Mouse (Mus musculus): ENCODE data around the gene Atrip.

Gene Atrip

GRCm38 (mm10) chr9:109038086-109038895 lies 35.6 kb downstream of the Atrip start, which contains the start of gene Shisa5:
Shisa5 (plus strand) TSS chr9:109038565.
- no peak for DNase-seq (ENCODE audit: low spot score)

GRCm38 (mm10) chr9:109032435-109032834 lies 41.5 kb downstream of the Atrip start:
- DNase-seq (ENCODE audit: low spot score), result no peak

- DNase-seq (ENCODE audit: low spot score), result no peak
These were observed 42.2 kb downstream of the Atrip start for GRCm38 (mm10) chr9:109031686-109032085.

- no peak for DNase-seq (ENCODE audit: low spot score)
These were observed 42.9 kb downstream of the Atrip start for GRCm38 (mm10) chr9:109031001-109031400.

- no peak for DNase-seq (ENCODE audit: low spot score)
These were observed 43.6 kb downstream of the Atrip start for GRCm38 (mm10) chr9:109030312-109030711.

GRCm38 (mm10) chr9:109028919-109029318 lies 45.0 kb downstream of the Atrip start:
- no peak for DNase-seq (ENCODE audit: low spot score)

- no peak for DNase-seq (ENCODE audit: low spot score)
These were observed 45.5 kb downstream of the Atrip start for GRCm38 (mm10) chr9:109028421-109028820.

- DNase-seq (ENCODE audit: low spot score), result no peak
These were observed 46.4 kb downstream of the Atrip start for GRCm38 (mm10) chr9:109027521-109027920.

GRCm38 (mm10) chr9:109022866-109023685 lies 50.8 kb downstream of the Atrip start:
- DNase-seq (ENCODE audit: low spot score), result peak; percentile 32

GRCm38 (mm10) chr9:109021428-109021827 lies 52.5 kb downstream of the Atrip start:
- DNase-seq (ENCODE audit: low spot score), result no peak

GRCm38 (mm10) chr9:109016973-109017604 lies 56.8 kb downstream of the Atrip start:
- no peak for DNase-seq (ENCODE audit: low spot score)

- no peak for DNase-seq (ENCODE audit: low spot score)
These were observed 58.5 kb downstream of the Atrip start for GRCm38 (mm10) chr9:109015397-109015796.

- no peak for DNase-seq (ENCODE audit: low spot score)
These were observed 63.6 kb downstream of the Atrip start for GRCm38 (mm10) chr9:109010316-109010690.

- DNase-seq (ENCODE audit: low spot score), result no peak
These were observed 64.1 kb downstream of the Atrip start for GRCm38 (mm10) chr9:109009636-109010315.

- DNase-seq (ENCODE audit: low spot score), result no peak
These were observed 64.8 kb downstream of the Atrip start for GRCm38 (mm10) chr9:109008994-109009635.

- no peak for DNase-seq (ENCODE audit: low spot score)
These were observed 65.8 kb downstream of the Atrip start for GRCm38 (mm10) chr9:109008081-109008480.

All from testis, postnatal 14 days (tissue).